Mouse (Mus musculus): ENCODE data around the gene Pla2g1b.
"Not testable (repeated sequence)": the region's sequence is repeated elsewhere in the genome, so short reads cannot be mapped to it uniquely, and the experiment has no call there.

GRCm38 (mm10) chr5:115442663-115443062 is 23.4 kb upstream of the Pla2g1b start:
- TF ChIP-seq FLI1 (IDR thresholded peaks at IDR 0.05; ENCODE audit: low read length); GATA1 (IDR thresholded peaks at IDR 0.05; ENCODE audit: borderline replicate concordance, low read length): not testable (repeated sequence)
